Mouse (Mus musculus) C2C12 (cell line): ENCODE data around the gene Mrtfa. TPM values are rescaled to one million over a fixed set of nuclear protein-coding genes. Genes with fewer than 3 reads are reported as not detected.
A peak's percentile ranks its signal among the peaks of the same experiment; 100 is the strongest.

Experiments used
- H3K27me3 ChIP-seq: one replicate; pipeline ENCODE4 v1.6.1; 2011; ENCODE audit not compliant: control insufficient read depth, insufficient read depth, insufficient read length
- H3K36me3 ChIP-seq: one replicate; pipeline ENCODE4 v1.6.1; 2011; ENCODE audit not compliant: control insufficient read depth, insufficient read depth
- H3K4me3 ChIP-seq: one replicate; pipeline ENCODE4 v1.5.1; 2011; ENCODE audit warnings: mild to moderate bottlenecking, control low read depth; ENCODE audit not compliant: poor library complexity, insufficient read depth, severe bottlenecking
- H3K79me2 ChIP-seq: one replicate; pipeline ENCODE4 v1.6.1; 2011; ENCODE audit not compliant: control insufficient read depth, insufficient read depth
- H3K79me3 ChIP-seq: one replicate; pipeline ENCODE4 v1.6.1; 2011; ENCODE audit warnings: low read depth, control low read depth
- H3ac ChIP-seq: one replicate; pipeline ENCODE3; 2011; ENCODE audit warnings: low read depth; ENCODE audit not compliant: control insufficient read depth, insufficient read length
- CEBPB ChIP-seq: IDR thresholded peaks from one replicate; pipeline ENCODE4 v1.6.1; 2011; ENCODE audit warnings: low read depth, mild to moderate bottlenecking, control low read depth, moderate library complexity
- CTCF ChIP-seq: IDR thresholded peaks from one replicate; pipeline ENCODE4 v1.5.1; 2011; ENCODE audit not compliant: control insufficient read depth, insufficient read depth, insufficient read length
- FOSL1 ChIP-seq: IDR thresholded peaks from one replicate; pipeline ENCODE4 v1.8.0; 2011; ENCODE audit warnings: mild to moderate bottlenecking, low read length; ENCODE audit not compliant: poor library complexity, insufficient read depth, severe bottlenecking
- MAX ChIP-seq: IDR thresholded peaks from one replicate; pipeline ENCODE4 v1.6.1; 2011; ENCODE audit warnings: mild to moderate bottlenecking, control low read depth
- MYOD1 ChIP-seq: IDR thresholded peaks from one replicate; pipeline ENCODE4 v1.6.1; 2011; ENCODE audit warnings: low read depth; ENCODE audit not compliant: control insufficient read depth, insufficient read length
- MYOG ChIP-seq: IDR thresholded peaks from one replicate; pipeline ENCODE4 v1.6.1; 2011; ENCODE audit not compliant: control insufficient read depth, insufficient read length; ENCODE audit errors: extremely low read depth
- USF1 ChIP-seq: IDR thresholded peaks from one replicate; pipeline ENCODE4 v1.6.1; 2011; ENCODE audit warnings: low read depth, mild to moderate bottlenecking, control low read depth, moderate library complexity
- polyA plus RNA-seq: library from polyadenylated mRNA; unstranded; fragments of >200 nt; fragmentation: generic; extraction: Trizol; gene quantifications from one replicate; pipeline ENCODE4 v1.2.1, GENCODE M21; 2012; ENCODE audit warnings: missing spikeins

Mrtfa gene
- polyA plus RNA-seq, 1 experiment, result 42.2 TPM

- H3K36me3 ChIP-seq, result no peaks in the 10 kb centered on the region
- H3K79me2 ChIP-seq, result peaks cover 8% of the 10 kb centered on the region
- peak within 1 kb of the TSS; percentile 64 for H3ac ChIP-seq
- peak within 1 kb of the TSS; percentile 97 for H3K4me3 ChIP-seq
- H3K27me3 ChIP-seq, result no peaks in the 10 kb centered on the region
- H3K79me3 ChIP-seq, result peaks cover 2% of the 10 kb centered on the region
- TF ChIP-seq MYOG (no peak), MYOD1 (no peak), MAX (peak; percentile 50), CEBPB (no peak), FOSL1 (no peak), CTCF (no peak)
Observed at GRCm38 (mm10) chr15:80977620-80978334, 212.8 kb downstream of the Mrtfa start, which contains the start of gene Sgsm3. Gene Sgsm3, plus strand, starts transcription at chr15:80977765.

DNA sequence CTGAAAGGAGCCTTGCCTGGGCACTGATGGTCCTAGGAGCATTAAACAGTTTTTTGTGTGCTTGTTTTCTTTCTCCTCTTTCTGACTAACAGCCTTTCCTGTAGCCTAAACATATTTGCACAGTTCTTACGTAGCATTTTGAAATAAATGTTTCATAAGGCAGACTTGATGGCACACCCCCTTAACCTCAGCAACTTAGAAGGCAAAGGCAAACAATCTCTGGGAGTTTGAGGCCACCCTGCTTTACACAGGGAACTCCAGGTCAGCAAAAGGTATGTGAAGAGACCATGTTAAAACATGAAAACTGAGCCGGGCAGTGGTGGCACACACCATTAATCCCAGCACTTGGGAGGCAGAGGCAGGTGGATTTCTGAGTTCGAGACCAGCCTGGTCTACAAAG lies 214.9 kb downstream of the Mrtfa start:
- H3K36me3 ChIP-seq, result no peaks in the 10 kb centered on the region
- peaks cover 8% of the 10 kb centered on the region for H3K79me2 ChIP-seq
- no peak for TF ChIP-seq USF1
- TF ChIP-seq FOSL1, result no peak
- TF ChIP-seq CEBPB, result no peak
- no peak for TF ChIP-seq MAX
- TF ChIP-seq MYOG, result no peak
- TF ChIP-seq CTCF, result no peak
- no peak for TF ChIP-seq MYOD1
- peaks cover 2% of the 10 kb centered on the region for H3K79me3 ChIP-seq
- no peaks in the 10 kb centered on the region for H3K27me3 ChIP-seq
- H3ac ChIP-seq, result no peak overlapping the region
- no peak overlapping the region for H3K4me3 ChIP-seq

- Histone ChIP-seq H3K79me2 (peaks cover 8% of the 10 kb centered on the region), H3K79me3 (peaks cover 2% of the 10 kb centered on the region), H3K4me3 (no peak overlapping the region), H3K27me3 (no peaks in the 10 kb centered on the region), H3K36me3 (peaks cover 13% of the 10 kb centered on the region), H3ac (no peak overlapping the region)
- TF ChIP-seq MAX, result no peak
- no peak for TF ChIP-seq CEBPB
- TF ChIP-seq MYOG, result no peak
- no peak for TF ChIP-seq FOSL1
- no peak for TF ChIP-seq CTCF
- no peak for TF ChIP-seq USF1
- no peak for TF ChIP-seq MYOD1
Observed at GRCm38 (mm10) chr15:80974311-80974710, 216.2 kb downstream of the Mrtfa start.

DNA sequence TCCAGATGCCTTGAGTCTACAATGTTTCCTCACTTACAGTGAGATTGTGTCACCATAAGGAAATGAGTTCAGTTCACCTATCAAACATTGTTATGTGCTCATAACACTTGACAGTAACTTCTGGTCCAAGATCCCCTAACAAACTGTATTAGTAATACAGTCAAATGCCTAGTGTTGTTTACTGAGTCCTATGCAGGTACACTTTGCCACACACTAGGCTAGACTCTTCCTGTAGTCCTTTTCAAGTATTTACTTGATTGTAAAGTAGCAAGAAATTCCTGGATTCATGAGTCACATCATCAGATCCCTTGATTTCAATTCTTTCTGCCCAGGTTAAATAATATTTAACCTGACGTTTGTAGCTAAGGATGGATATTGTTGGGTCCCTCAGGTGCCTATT lies 221.2 kb downstream of the Mrtfa start:
- Histone ChIP-seq H3K36me3 (peaks cover 57% of the 10 kb centered on the region), H3K79me3 (no peaks in the 10 kb centered on the region), H3K4me3 (no peak overlapping the region), H3K79me2 (no peaks in the 10 kb centered on the region), H3K27me3 (no peaks in the 10 kb centered on the region), H3ac (no peak overlapping the region)
- TF ChIP-seq CTCF, result no peak
- TF ChIP-seq MYOD1, result no peak
- TF ChIP-seq USF1, result no peak
- TF ChIP-seq FOSL1, result no peak
- no peak for TF ChIP-seq MAX
- TF ChIP-seq MYOG, result no peak
- no peak for TF ChIP-seq CEBPB

Other genes starting within 250 kb of the Mrtfa start
- 174 TPM for gene Adsl, start 242.3 kb downstream of the Mrtfa start, polyA plus RNA-seq
- gene Sgsm3, start 213.0 kb downstream of the Mrtfa start, polyA plus RNA-seq, result 27.0 TPM
- gene Mchr1, start 44.7 kb upstream of the Mrtfa start, polyA plus RNA-seq, result 0.81 TPM
- gene Slc25a17, start 170.1 kb upstream of the Mrtfa start, polyA plus RNA-seq, result 64.7 TPM
- gene St13, start 209.3 kb upstream of the Mrtfa start, polyA plus RNA-seq, result 203 TPM
- 7.4 TPM for gene Xpnpep3, start 209.4 kb upstream of the Mrtfa start, polyA plus RNA-seq
- gene Dnajb7, start 217.5 kb upstream of the Mrtfa start, polyA plus RNA-seq, result 0.09 TPM